Mouse (Mus musculus) common myeloid progenitor, adult 5-6 weeks (primary cell): ENCODE results near the gene Olfr659. TPM values are rescaled to one million over a fixed set of nuclear protein-coding genes. Genes with fewer than 3 reads are reported as not detected.

Source experiments
- ATAC-seq: replicated peaks from 2 replicates; pipeline ENCODE4 v1.8.0; 2016; ENCODE audit warnings: low read depth, mild to moderate bottlenecking, moderate TSS enrichment, inconsistent platforms; ENCODE audit not compliant: poor library complexity, severe bottlenecking
- total RNA-seq: library from RNA; stranded (forward); fragments of 200-1000, 187-1606 nt; gene quantifications from 2 replicates; pipeline ENCODE4 v1.2.3, GENCODE M21; 2017

The Olfr659 gene
- not detected in 2 replicates for total RNA-seq

GRCm38 (mm10) chr7:104666453-104666852 lies at the start of gene Olfr659:
Olfr659 (plus strand) TSS chr7:104666753.
- ATAC-seq = no peak

GRCm38 (mm10) chr7:104624494-104624893 lies 42.1 kb upstream of the Olfr659 start, which contains the start of gene Olfr657:
Olfr657 (plus strand) TSS chr7:104624794.
- no peak for ATAC-seq

DNA sequence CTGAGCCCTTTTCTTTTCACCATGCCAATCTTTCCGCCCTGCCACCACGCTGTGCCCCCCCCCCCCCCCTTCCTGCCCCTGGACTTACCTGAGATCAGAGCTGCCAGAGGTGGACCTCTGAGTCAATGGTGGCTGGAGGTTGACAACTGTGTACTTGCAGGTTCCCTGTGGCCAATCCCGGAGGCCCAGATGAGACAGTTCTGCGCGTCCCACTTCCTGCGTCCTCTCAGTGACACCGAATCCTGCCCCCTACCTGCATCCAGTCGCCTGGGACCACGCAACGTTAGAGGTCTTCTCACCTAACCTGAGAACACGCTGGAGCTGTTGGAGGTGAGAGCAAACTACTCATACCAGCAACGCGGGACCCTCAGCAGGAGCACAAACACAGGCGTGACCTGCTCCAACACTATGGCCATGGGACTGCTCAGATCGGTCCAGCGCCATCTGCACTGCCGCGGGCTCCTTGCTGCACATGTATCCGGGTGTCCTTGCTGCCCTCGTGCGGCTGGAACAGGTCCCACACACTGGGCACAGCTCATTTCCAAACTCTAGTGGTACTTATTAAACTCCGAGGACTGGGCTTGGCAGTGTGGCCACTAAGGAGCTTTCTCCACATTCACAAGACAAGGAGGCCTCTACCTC lies 19.6 kb upstream of the Olfr659 start, which contains the start of gene Olfr658:
TSS of gene Olfr658 (minus strand) at position 465 of the 642 bp plus-strand sequence.
- ATAC-seq = peak; percentile 100

GRCm38 (mm10) chr7:104686201-104686600 lies 19.6 kb downstream of the Olfr659 start, which contains the start of gene Olfr661:
Olfr661 (plus strand) TSS chr7:104686501.
- ATAC-seq = no peak

Other genes with a start within 250 kb of the Olfr659 start
- 35.5 and 36.2 TPM in 2 replicates for gene Trim30a, start 201.6 kb upstream of the Olfr659 start, total RNA-seq
- 12.2 and 12.4 TPM in 2 replicates for gene Trim30d, start 158.9 kb upstream of the Olfr659 start, total RNA-seq
- not detected in 2 replicates for gene Olfr651, start 116.6 kb upstream of the Olfr659 start, total RNA-seq
- not detected in 2 replicates for gene Olfr652, start 105.9 kb upstream of the Olfr659 start, total RNA-seq
- not detected in 2 replicates for gene Olfr653, start 89.4 kb upstream of the Olfr659 start, total RNA-seq
- not detected in 2 replicates for gene Olfr654, start 79.7 kb upstream of the Olfr659 start, total RNA-seq
- not detected in 2 replicates for gene Olfr655, start 65.0 kb upstream of the Olfr659 start, total RNA-seq
- not detected in 2 replicates for gene Olfr656, start 52.8 kb upstream of the Olfr659 start, total RNA-seq
- gene Olfr657, start 42.0 kb upstream of the Olfr659 start, total RNA-seq = not detected in 2 replicates
- gene Olfr658, start 19.4 kb upstream of the Olfr659 start, total RNA-seq = 0.18 and 0.39 TPM in 2 replicates
- not detected in 2 replicates for gene Olfr661, start 19.7 kb downstream of the Olfr659 start, total RNA-seq
- gene Usp17le, start 110.7 kb downstream of the Olfr659 start, total RNA-seq = not detected in 2 replicates
- gene Usp17lb, start 175.8 kb downstream of the Olfr659 start, total RNA-seq = not detected in 2 replicates
- not detected in 2 replicates for gene Usp17la, start 190.3 kb downstream of the Olfr659 start, total RNA-seq
- gene Olfr665, start 211.3 kb downstream of the Olfr659 start, total RNA-seq = not detected in 2 replicates
- gene Olfr666, start 229.2 kb downstream of the Olfr659 start, total RNA-seq = not detected in 2 replicates